Mouse (Mus musculus) layer of hippocampus, postnatal 10 days (tissue): ENCODE measurements around the gene Slc4a3. TPM values are rescaled to one million over a fixed set of nuclear protein-coding genes. Genes with fewer than 3 reads are reported as not detected.

Source experiments
- DNase-seq, 2 experiments: peaks; one replicate each; pipeline ENCODE4 v3.0.0; 2021; ENCODE audit warnings: low spot score in 2 of 2
- total RNA-seq, 2 experiments: library from RNA; stranded (reverse); gene quantifications; 2 replicates each; pipeline ENCODE4 v1.2.3; 2021

The Slc4a3 gene
- total RNA-seq, 2 experiments from 2014 or later, result 148 to 159 TPM

GRCm38 (mm10) chr1:75595930-75596329 is 49.9 kb downstream of the Slc4a3 start:
- DNase-seq, result no peak

- DNase-seq, result no peak
Measured at GRCm38 (mm10) chr1:75596906-75597305, 50.8 kb downstream of the Slc4a3 start.

- DNase-seq, result peak; percentile 77 to 78
Measured at GRCm38 (mm10) chr1:75597622-75598021, 51.6 kb downstream of the Slc4a3 start.

- DNase-seq, result no peak
Measured at GRCm38 (mm10) chr1:75601738-75602137, 55.7 kb downstream of the Slc4a3 start.

- no peak for DNase-seq
Measured at GRCm38 (mm10) chr1:75603584-75603983, 57.5 kb downstream of the Slc4a3 start.

GRCm38 (mm10) chr1:75608225-75608624 is 62.2 kb downstream of the Slc4a3 start:
- DNase-seq, result no peak

GRCm38 (mm10) chr1:75608625-75609263 is 62.7 kb downstream of the Slc4a3 start:
- no peak for DNase-seq

- no peak for DNase-seq
Measured at GRCm38 (mm10) chr1:75609264-75609662, 63.2 kb downstream of the Slc4a3 start.

- no peak for DNase-seq
Measured at GRCm38 (mm10) chr1:75610553-75610952, 64.5 kb downstream of the Slc4a3 start.

Other genes with a start within 250 kb of the Slc4a3 start
- gene Dnpep, start 228.3 kb upstream of the Slc4a3 start, total RNA-seq, result 10 to 100 TPM; 59.7 to 66.2 TPM
- 1 to 10 TPM; 1.2 to 1.8 TPM for gene Des, start 185.9 kb upstream of the Slc4a3 start, total RNA-seq
- 100 to 1,000 TPM; 164 to 175 TPM for gene Speg, start 171.0 kb upstream of the Slc4a3 start, total RNA-seq
- gene Gmppa, start 110.3 kb upstream of the Slc4a3 start, total RNA-seq, result 10 to 100 TPM; 55.0 to 60.5 TPM
- gene Asic4, start 95.8 kb upstream of the Slc4a3 start, total RNA-seq, result 10 to 100 TPM; 16.2 to 17.4 TPM
- 10 to 100 TPM; 78.4 to 79.4 TPM for gene Chpf, start 67.0 kb upstream of the Slc4a3 start, total RNA-seq
- gene Tmem198, start 66.7 kb upstream of the Slc4a3 start, total RNA-seq, result 10 to 100 TPM; 48.3 to 53.8 TPM
- gene Obsl1, start 39.8 kb upstream of the Slc4a3 start, total RNA-seq, result 10 to 100 TPM; 30.7 to 38.2 TPM
- 10 to 100 TPM; 25.5 to 28.4 TPM for gene Inha, start 39.2 kb upstream of the Slc4a3 start, total RNA-seq
- 10 to 100 TPM; 22.5 to 23.6 TPM for gene Stk11ip, start 24.7 kb upstream of the Slc4a3 start, total RNA-seq